Mouse (Mus musculus) mouse embryonic stem cell (cell line): ENCODE measurements at regions not wholly inside any gene's neighbourhood (a gene's known extent, or its start where the extent isn't known, plus 50 kb on each side); places are given as distances from the start of the nearest gene placed in this dataset.
"Not testable (repeated sequence)": the region's sequence is repeated elsewhere in the genome, so short reads cannot be mapped to it uniquely, and the experiment has no call there.

ENCODE experiments used
- in situ Hi-C, 2 experiments: fragments of 300-500 bp; cut with MboI; formaldehyde crosslinking; loops; 1 replicate in 1 of 2; 3 replicates in 1 of 2; pipeline ENCODE4 v1.14.3; 2019 to 2020; ENCODE audit warnings: low sequenced_read_pairs in 2 of 2, low pct_unique_long_range_greater_than_20kb in 1 of 2, mixed read lengths in 1 of 2; ENCODE audit not compliant: unreplicated experiment in 1 of 2

DNA sequence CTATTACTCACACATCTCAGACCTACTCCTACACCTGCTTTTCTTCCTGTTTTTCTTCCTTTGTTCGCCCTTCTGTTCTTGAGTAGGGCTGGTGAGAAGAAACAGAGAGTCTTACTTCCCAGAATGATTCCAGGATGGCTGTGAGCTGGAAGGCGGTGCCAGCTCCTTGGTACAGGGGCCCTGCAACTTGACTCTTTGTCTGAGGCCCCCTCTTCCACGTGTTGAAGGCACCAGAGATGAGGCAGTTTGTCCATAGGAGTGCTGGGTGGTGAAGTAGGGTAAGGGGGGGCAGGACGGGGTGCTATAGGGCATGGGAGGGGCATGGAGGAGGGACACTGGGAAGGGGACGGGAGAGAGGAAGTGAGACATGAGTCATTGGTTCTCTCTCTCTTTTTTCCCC, 60.8 kb downstream of the Dmrta2 start:
- in situ Hi-C loops = no loop called here

- in situ Hi-C loops = no loop called here
These were observed 67.2 kb downstream of the Dmrta2 start for GRCm38 (mm10) chr4:110044851-110045618.

DNA sequence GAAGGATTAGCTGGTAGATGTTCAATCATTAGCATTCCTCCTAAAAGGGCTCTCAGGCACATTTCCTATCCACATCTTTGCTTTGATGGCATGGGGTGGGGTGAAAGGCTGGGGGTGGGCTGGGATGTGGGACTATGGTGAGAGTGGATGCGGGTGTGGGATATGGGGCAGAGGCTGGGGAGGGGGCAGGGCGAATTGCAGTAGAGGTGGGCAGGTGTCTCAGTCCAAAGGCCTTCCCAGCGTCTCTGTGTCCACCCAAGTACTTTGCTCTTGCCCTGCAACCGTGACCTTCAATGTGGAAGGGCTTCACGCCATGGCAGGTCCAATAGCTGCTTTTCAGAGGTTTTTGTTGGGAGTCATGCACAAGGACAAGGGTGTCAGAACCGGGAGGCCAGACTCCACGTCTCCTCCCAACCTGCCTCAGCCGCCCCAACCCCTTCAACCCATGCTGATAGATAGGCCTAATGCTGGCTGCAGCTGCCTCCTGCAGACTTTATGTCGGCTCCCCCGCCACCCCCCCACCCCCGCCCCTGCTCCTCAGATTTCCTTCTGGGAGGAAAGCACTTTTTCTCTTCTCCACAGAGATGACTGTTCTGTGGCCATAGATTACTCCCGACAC, 67.9 kb downstream of the Dmrta2 start:
- in situ Hi-C loops = no loop called here

GRCm38 (mm10) chr4:110046270-110046651, 68.4 kb downstream of the Dmrta2 start:
- in situ Hi-C loops = no loop called here

DNA sequence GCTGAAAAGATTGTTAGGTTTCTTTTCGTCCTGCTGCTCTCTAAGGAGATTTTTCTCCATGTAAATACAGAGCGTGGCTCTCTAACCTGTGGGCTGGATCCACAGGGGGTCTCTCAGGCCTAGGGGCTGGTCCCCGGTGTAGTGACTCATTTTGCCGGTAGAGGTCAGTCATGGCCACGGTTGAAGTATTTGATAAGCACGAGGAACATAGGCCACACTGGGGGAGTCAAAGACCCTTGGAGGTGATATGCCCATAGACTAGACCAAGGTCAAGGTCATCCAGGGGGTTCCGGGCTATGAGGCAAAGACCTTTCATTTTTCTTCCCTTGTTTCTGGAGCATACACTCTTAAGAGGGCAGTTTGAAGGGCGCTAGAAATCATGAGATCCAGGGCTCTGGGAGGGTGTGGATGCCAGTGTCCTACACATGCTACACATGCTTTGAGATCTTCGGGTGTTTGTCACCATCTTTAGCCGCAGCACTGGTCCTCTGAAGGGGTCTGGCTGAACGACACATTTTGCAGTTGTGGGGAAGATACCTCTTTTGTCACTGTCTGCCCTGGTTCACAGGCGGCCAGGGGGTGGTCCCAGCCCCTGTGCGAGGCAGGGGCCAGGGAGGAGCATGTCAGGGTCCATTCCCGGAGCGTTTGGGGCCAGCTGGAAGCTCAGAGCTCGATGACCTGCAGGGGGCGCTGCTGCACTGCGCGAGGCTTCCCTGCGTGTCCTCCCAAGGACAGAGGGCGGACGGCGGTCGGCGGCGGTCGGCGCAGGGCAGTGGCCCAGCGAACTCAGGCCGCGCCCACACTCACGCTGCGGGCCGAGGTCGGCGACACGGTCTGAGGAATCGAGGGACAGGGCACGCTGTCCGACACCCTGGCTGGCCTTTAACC, 72.8 kb downstream of the Dmrta2 start:
- in situ Hi-C loops = loop anchor here (25.0 kb wide), 2 partner anchors 337 to 1262 kb away; partner anchors contain the start of gene Agbl4 (in 1 of the 2)

DNA sequence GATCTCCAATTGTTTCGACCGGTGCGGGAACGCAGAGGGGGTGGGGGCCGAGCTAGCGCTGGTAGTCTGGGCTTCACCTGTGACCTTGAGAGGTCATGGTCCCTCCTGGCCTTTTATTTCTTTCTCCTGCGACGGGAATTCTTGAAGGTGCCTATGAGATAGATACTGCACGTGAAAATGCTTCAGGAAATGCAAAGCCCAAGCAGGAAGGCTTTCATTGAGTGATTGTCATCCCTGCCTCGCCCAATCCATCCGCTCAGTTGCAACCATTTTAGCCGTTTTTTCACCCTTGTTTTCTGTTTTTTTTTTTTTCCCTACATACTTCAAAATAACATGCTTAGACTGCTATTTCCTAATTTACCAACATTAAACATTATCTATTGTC, 73.4 kb downstream of the Dmrta2 start:
- in situ Hi-C loops = loop anchor here (25.0 kb wide), 2 partner anchors 336 to 1261 kb away; partner anchors contain the start of gene Agbl4 (in 1 of the 2)

DNA sequence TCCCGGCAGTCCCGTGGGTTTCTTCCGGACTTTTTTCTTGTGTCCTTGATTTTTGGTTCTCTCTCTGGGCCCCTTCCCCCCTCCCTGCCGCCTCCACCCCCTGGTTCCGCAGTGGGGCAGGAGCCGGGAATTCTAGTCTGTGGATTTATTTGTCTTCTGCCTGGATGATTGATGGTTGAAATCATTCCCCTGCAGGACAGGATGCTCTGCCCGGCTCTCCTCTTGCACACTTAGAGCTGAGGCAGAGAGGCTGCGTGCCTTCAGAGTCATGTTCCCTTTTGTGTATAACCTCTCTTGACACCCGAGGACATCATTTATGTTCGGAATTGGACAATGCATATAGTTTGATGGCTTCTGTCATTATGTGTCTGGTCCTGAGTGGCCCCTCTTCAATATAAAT, 74.0 kb downstream of the Dmrta2 start:
- in situ Hi-C loops = loop anchor here (25.0 kb wide), 2 partner anchors 335 to 1260 kb away; partner anchors contain the start of gene Agbl4 (in 1 of the 2)

- in situ Hi-C loops = loop anchor here (25.0 kb wide), 2 partner anchors 334 to 1259 kb away; partner anchors contain the start of gene Agbl4 (in 1 of the 2)
These were observed 75.1 kb downstream of the Dmrta2 start for GRCm38 (mm10) chr4:110052998-110053397.

- in situ Hi-C loops = loop anchor here (25.0 kb wide), 2 partner anchors 313 to 1238 kb away; partner anchors contain the start of gene Agbl4 (in 1 of the 2)
These were observed 96.0 kb downstream of the Dmrta2 start for GRCm38 (mm10) chr4:110073836-110074235.

DNA sequence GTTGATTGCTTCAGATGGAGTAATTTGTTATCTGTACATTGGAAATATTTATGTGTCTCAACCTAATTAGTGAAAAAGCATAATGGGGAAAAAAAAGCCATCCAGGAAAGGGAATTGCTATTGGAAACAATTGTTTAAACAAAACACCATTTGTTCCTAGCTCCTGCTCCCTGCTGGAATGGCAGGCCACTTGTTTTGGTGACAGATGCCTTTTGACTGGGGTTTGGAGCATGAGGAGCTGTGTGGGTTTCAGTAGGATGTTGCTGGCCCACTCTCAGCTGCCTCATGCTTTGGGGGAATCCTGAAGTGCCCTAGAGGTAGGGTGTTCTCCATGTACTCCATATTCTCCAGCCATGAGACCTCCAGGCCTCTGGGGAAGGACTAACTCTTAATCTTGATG, 105.5 kb downstream of the Dmrta2 start:
- in situ Hi-C loops = no loop called here

DNA sequence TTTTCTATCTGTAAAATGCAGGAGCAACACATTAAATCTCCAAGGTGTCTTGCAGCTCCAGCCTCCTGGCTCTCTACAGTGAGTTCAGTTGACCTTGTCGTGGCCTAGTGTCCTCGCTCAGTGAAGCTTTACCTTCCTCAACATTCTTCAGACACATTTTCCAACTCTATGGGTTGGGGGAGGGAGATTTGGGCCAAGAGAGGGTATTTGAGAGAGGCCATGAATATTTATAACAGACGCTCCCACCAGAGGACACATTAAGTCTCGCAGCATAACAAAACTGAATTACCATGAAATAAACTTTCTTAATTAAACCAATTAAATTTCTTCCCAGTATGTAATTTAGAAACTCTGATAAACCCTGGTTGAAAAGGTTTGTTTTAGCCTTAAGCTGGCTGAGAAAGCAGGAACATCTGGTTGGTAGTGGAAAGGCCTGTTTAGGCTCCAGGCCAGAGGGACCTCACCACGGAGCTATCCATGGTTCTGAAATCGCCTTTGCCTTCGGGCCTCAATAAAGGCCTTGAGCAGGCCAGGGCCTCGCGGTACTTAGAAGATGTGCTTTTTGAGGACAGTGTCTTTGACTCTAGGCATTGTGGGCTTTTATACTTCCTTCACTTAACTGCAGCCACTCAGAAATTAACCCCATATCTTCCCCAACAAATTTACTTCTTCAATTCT, 109.9 kb downstream of the Dmrta2 start:
- in situ Hi-C loops = no loop called here

- in situ Hi-C loops = no loop called here
These were observed 115.4 kb downstream of the Dmrta2 start for GRCm38 (mm10) chr4:110093040-110093820.

- in situ Hi-C loops = no loop called here
These were observed 116.7 kb downstream of the Dmrta2 start for GRCm38 (mm10) chr4:110094541-110094940.

DNA sequence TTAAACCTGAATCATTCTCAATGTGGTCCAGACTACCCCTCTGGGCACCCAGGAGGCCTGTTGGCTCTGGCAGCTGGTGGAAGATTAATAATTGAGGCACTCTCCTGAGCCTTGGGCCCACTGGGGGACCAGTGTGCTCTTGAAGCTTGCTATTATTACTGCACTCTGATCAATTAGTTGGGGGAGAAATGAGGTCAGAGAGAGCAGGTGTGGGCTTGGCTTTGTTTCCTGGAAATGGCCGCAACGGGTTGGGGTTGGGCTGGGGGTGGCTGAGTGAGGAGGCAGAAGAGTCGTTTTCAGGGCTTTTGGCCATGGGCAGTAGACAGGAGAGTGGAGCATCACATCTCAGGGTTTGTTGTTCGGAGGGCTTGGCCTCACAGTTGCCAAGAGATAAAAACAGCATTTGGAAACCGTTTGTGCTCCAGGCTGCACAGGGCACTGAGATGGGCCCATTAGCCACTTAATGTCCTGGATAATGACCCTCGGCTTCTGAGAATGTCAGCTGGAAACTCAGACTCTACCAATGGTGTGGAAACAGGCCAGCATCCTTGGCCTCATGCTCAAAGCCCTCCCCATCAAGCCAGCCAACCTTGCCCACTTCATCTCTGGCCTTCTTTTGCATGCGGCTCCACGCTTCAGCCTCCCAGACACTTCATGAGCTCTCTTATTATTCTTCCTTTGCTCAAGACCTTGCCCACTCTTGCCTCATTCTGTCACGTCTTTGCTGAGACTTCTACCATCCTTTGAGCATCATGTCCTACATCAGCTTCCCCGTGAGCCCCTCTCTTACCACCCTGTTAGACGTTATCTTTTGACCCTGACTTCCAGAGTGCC, 118.1 kb downstream of the Dmrta2 start:
- in situ Hi-C loops = no loop called here

DNA sequence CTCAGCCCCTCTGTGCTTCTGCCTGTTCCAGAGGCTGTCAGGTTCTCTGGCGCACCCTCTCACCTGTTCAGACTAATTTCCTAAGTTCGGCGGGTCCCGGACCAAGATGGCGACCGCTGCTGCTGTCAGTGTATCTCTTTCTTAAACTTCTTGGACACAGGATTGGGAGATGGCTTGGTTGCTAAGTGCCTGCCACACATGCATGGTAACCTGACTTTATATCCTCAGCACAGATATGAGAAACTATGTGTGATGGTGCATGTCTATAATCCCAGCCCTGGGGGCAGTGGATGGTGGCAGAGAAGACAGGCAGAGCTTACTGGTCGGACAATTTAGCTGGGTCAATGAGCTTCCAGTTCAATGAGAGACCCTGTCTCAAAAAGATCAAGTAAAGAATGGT, 126.3 kb downstream of the Dmrta2 start:
- in situ Hi-C loops = not testable (repeated sequence)

DNA sequence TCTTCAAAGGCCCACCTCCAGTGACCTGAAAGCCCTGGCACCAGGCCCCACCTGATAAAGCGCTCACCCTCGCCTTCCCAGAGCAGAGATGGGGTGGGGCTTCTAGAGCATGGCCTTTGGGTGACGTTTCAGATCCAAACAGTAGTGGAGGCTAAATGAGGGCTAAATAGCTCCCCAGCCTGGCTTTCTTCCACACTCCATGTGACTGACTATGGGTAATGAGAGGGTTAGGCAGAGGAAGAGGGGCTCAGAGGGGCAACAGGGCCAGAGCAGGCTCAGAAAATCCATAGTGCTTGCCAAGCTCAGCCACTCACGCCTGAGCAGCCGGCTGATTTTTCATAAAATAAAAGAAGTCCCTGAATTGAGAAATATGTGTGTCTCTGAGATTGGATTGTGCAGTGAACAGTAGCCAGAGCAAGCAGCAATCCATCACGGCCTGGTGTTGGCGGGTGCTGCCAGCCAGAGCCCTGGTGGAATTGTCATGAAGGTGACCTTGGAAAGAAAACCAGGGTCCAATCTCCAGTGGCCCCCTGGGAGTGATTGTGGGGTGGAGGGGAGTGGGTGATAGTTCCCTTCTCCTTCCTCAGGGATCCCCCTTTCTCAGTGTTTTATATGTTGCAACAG, 128.9 kb downstream of the Dmrta2 start:
- in situ Hi-C loops = no loop called here
